Mouse (Mus musculus) neural tube, embryonic 12.5 days (tissue): Measurements from ENCODE around the gene Rapgef2. TPM values are rescaled to one million over a fixed set of nuclear protein-coding genes. Genes with fewer than 3 reads are reported as not detected.

ENCODE experiments used
- ATAC-seq: fragments of 200-750 bp; cut with Nextera tagmentation; 2 replicates; pipeline ENCODE4 v1.8.0; 2017; ENCODE audit warnings: low read depth, mild to moderate bottlenecking, moderate TSS enrichment, moderate library complexity; ENCODE audit not compliant: low FRiP score
- H3K27ac ChIP-seq: fragments of 300-500 bp; sonication (generic); 2 replicates; pipeline ENCODE4 v1.5.1; 2016
- H3K27me3 ChIP-seq: fragments of 300-500 bp; sonication (generic); replicated peaks from 2 replicates; pipeline ENCODE4 v1.6.1; 2016; ENCODE audit warnings: mild to moderate bottlenecking
- H3K36me3 ChIP-seq: fragments of 300-500 bp; sonication (generic); 2 replicates; pipeline ENCODE4 v1.6.1; 2016; ENCODE audit warnings: mild to moderate bottlenecking
- H3K4me1 ChIP-seq: fragments of 300-500 bp; sonication (generic); 2 replicates; pipeline ENCODE4 v1.6.1; 2016
- H3K4me2 ChIP-seq: fragments of 300-500 bp; sonication (generic); replicated peaks from 2 replicates; pipeline ENCODE4 v1.6.1; 2016; ENCODE audit warnings: mild to moderate bottlenecking
- H3K4me3 ChIP-seq: fragments of 300-500 bp; sonication (generic); 2 replicates; pipeline ENCODE4 v1.5.1; 2016
- H3K9ac ChIP-seq: fragments of 300-500 bp; sonication (generic); 2 replicates; pipeline ENCODE4 v1.6.1; 2016; ENCODE audit warnings: mild to moderate bottlenecking
- H3K9me3 ChIP-seq: fragments of 300-500 bp; sonication (generic); 2 replicates; pipeline ENCODE4 v1.6.1; 2016; ENCODE audit warnings: mild to moderate bottlenecking
- WGBS: fragments of 180-500 bp; shearing (Covaris S2); methylation state at CpG from one replicate; pipeline ENCODE4 v1.1.7; 2016; 5-methylcytosine and 5-hydroxymethylcytosine counted together
- polyA plus RNA-seq: library from polyadenylated mRNA; unstranded; fragments of >200 nt; fragmentation: Nextera tagmentation; extraction: Ambion mirVana; gene quantifications from 2 replicates; pipeline ENCODE4 v1.2.1, GENCODE M21; 2016

The Rapgef2 gene
- polyA plus RNA-seq, 1 experiment from 2014 or later, result 8.9 TPM

DNA sequence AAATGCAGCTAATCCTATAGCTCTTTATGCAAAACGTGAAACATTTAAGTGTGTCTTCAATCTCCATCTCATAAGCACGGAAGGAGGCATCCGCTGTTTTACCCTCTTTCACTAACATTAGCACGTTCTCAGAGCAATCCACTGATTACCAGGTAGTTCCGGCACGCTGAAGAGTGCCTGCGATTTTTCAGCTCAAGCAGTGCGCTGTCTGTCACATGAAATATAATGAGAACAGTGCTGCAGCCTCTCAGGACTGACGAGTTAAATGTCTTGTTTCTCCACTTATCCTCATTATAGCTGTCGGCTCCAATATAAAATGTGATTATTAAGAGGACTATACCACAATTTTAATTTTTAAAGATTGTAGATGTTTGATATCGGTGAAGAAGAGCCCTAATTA is 94.8 kb downstream of the Rapgef2 start:
- no peak for ATAC-seq
- WGBS, result 87% methylated on average over 11 of the region's 11 CpGs

DNA sequence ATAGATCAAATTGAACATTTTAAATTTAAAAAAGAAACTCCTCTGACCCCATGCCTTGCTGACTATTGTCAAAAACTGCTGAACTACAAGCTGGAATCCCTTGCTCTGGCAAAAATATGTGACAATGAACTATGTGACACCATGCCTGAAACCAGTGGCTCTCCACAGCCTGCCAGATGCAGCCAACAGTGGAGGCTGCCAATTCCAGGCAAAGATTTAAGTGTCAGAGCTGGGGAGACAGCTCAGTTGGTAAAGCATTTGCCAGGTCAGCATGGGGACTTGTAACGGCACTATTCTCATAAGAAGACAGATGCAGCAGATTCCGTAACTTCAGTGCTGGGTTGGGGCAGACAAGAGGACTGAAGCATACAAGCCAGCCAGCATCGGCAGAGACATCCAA is 95.9 kb downstream of the Rapgef2 start:
- WGBS, result 89% methylated on average over 3 of the region's 3 CpGs
- Histone ChIP-seq H3K36me3 (no peaks in the 10 kb centered on the region), H3K27ac (no peak overlapping the region), H3K4me3 (no peak overlapping the region), H3K9ac (no peak overlapping the region), H3K9me3 (no peaks in the 10 kb centered on the region), H3K27me3 (no peaks in the 10 kb centered on the region), H3K4me1 (peaks cover 5% of the 10 kb centered on the region; the same call in 1 of the 2 replicates), H3K4me2 (no peak overlapping the region)
- no peak for ATAC-seq

More for the DNA sequence above, 94.8 kb downstream of the Rapgef2 start:
- no peak overlapping the region for H3K27ac ChIP-seq
- H3K4me3 ChIP-seq, result no peak overlapping the region
- no peaks in the 10 kb centered on the region for H3K36me3 ChIP-seq
- no peak overlapping the region for H3K4me2 ChIP-seq
- H3K27me3 ChIP-seq, result no peaks in the 10 kb centered on the region
- H3K4me1 ChIP-seq, result peaks cover 5% of the 10 kb centered on the region; the same call in 1 of the 2 replicates
- no peaks in the 10 kb centered on the region for H3K9me3 ChIP-seq
- no peak overlapping the region for H3K9ac ChIP-seq

DNA sequence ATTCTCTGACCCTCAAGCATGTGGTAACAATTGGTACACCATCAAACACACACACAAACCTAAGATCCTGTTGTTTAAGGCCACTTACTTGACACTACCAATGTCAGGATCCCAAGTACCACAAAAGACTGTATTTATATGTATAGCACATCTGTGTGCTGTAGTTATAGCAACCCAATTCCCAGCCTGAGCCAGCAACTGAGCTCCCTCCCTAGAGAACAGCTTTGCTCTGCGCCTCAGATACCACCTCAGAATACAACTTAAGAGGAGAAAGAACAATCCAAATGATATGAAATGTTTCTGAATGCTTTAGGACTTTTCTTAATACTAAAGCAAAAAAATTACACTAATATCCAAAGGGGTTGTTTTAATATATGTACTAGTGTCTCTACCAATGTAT is 98.4 kb downstream of the Rapgef2 start:
- no peaks in the 10 kb centered on the region for H3K27me3 ChIP-seq
- ATAC-seq, result no peak
- 84% methylated on average over 1 of the region's 1 CpGs for WGBS

DNA sequence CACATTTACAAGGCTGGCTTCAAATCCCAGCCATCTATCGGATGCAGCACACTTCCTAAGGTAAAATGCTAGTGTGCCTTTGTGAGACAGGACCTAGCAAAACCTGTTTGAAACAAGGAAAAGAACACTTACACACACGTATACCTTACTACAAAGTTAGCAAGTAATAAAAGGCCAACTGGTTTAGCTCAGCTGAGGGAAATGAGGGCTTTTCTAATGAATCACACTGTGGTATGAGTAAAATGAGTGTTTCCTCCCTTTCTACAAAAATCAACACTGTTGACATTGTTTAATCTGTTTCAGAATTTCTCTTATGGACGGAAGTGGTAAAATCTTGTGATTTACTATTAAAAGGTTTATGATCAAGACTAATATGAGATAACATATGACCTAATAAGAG is 104.0 kb downstream of the Rapgef2 start:
- H3K27ac ChIP-seq, result no peak overlapping the region
- 82% methylated on average over 3 of the region's 3 CpGs for WGBS
- H3K27me3 ChIP-seq, result no peaks in the 10 kb centered on the region
- H3K9ac ChIP-seq, result no peak overlapping the region
- H3K4me1 ChIP-seq, result peaks cover 11% of the 10 kb centered on the region; the same call in 1 of the 2 replicates
- no peak for ATAC-seq
- H3K4me2 ChIP-seq, result no peak overlapping the region
- H3K9me3 ChIP-seq, result no peaks in the 10 kb centered on the region
- H3K36me3 ChIP-seq, result no peaks in the 10 kb centered on the region
- H3K4me3 ChIP-seq, result no peak overlapping the region

More for the DNA sequence above, 98.4 kb downstream of the Rapgef2 start:
- Histone ChIP-seq H3K9ac (no peak overlapping the region), H3K9me3 (no peaks in the 10 kb centered on the region), H3K36me3 (no peaks in the 10 kb centered on the region), H3K4me2 (no peak overlapping the region), H3K4me1 (peaks cover 2% of the 10 kb centered on the region; the same call in 1 of the 2 replicates), H3K4me3 (no peak overlapping the region), H3K27ac (no peak overlapping the region)

DNA sequence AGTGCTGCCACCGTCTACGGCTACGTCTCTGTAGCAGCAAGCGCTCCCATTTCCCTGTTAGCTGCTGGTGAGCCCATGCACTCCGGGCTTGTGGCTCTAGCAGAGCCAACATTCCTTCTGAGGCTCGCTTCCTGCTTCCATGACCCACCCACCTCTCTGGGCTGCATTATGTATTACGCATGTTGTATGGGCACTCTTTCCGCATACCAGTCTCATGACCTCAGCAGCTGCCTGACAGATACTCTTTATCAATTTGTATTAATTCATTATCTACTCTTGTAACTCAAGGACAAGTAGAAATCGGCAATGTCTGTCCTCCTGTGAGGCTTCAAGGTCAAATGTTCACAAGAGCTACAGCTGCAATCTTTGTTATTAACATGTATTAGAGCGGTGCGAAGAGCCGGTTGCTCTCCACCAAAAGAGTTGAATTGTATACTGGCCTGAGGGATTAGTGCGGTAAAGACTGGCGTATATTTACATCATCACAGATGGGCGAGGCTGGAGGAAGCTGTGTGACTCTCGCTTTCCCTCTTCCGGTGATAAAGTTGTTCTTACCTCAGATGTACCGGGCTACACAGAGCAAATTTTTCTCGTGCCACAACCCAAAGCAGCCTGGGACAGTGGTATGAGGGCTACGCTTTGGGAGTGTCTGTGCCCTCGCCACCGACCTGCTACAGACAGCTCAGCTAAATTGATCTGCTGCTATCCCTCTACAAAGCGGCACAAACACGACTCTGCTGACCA is 104.9 kb downstream of the Rapgef2 start:
- no peak overlapping the region for H3K27ac ChIP-seq

DNA sequence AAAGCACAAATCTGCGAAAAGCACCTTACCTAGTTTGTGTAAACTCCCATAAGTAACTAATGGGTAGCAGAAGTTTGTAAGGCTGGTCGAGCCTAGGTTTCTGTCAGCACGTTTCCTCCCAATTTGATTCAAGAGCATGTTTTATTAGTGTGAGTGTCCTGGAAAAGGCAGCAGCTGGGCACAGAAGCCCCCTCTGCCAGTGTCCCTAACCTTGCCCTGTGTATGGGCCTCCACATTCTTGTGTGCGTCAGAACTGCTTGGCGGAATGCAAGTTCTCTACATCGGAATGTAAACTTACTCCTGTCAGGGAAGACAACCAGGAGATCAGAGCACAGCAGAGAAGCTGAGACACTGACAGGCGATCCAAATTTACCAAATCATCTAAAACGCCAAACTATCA is 106.2 kb downstream of the Rapgef2 start:
- H3K4me2 ChIP-seq, result no peak overlapping the region
- WGBS, result 74% methylated on average over 8 of the region's 8 CpGs

More for the DNA sequence above, 104.9 kb downstream of the Rapgef2 start:
- no peak for ATAC-seq
- Histone ChIP-seq H3K36me3 (no peaks in the 10 kb centered on the region), H3K9ac (no peak overlapping the region), H3K4me3 (no peak overlapping the region), H3K27me3 (no peaks in the 10 kb centered on the region), H3K4me1 (peaks cover 11% of the 10 kb centered on the region; the same call in 1 of the 2 replicates), H3K4me2 (no peak overlapping the region), H3K9me3 (no peaks in the 10 kb centered on the region)
- 77% methylated on average over 24 of the region's 24 CpGs for WGBS

DNA sequence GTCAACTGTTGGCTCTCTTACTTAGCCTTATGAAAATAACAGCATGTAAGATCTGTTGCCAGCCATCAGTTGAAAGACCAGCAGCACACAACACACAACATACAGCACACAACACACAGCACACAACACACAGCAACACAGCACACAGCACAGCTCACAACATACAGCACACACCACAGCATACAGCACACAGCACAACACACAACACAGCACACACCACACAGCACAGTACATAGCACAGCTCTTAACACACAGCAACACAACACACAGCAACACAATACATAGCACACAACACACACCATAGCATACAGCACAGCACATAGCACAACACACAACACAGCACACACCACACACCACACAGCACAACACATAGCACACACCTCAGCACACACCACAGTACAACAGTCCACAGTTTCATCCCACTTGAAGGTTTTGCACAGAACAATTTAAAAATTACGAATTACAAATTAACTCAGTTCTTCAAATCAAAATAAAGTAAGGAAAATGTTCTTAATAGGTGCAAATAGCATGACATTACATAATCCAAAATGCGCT is 106.7 kb downstream of the Rapgef2 start:
- no peak overlapping the region for H3K4me3 ChIP-seq
- no peaks in the 10 kb centered on the region for H3K27me3 ChIP-seq
- H3K9me3 ChIP-seq, result no peaks in the 10 kb centered on the region
- no peaks in the 10 kb centered on the region for H3K36me3 ChIP-seq
- peak; percentile 56; the same call in 1 of the 2 replicates for ATAC-seq
- no peak overlapping the region for H3K9ac ChIP-seq
- no peak overlapping the region for H3K27ac ChIP-seq
- H3K4me1 ChIP-seq, result peaks cover 11% of the 10 kb centered on the region; the same call in 1 of the 2 replicates
- 92% methylated on average over 2 of the region's 2 CpGs for WGBS
- H3K4me2 ChIP-seq, result no peak overlapping the region

More for the DNA sequence above, 106.2 kb downstream of the Rapgef2 start:
- no peaks in the 10 kb centered on the region for H3K9me3 ChIP-seq
- H3K4me3 ChIP-seq, result no peak overlapping the region
- H3K27me3 ChIP-seq, result no peaks in the 10 kb centered on the region
- no peak for ATAC-seq
- H3K36me3 ChIP-seq, result no peaks in the 10 kb centered on the region
- no peak overlapping the region for H3K9ac ChIP-seq
- peaks cover 11% of the 10 kb centered on the region; the same call in 1 of the 2 replicates for H3K4me1 ChIP-seq
- no peak overlapping the region for H3K27ac ChIP-seq

DNA sequence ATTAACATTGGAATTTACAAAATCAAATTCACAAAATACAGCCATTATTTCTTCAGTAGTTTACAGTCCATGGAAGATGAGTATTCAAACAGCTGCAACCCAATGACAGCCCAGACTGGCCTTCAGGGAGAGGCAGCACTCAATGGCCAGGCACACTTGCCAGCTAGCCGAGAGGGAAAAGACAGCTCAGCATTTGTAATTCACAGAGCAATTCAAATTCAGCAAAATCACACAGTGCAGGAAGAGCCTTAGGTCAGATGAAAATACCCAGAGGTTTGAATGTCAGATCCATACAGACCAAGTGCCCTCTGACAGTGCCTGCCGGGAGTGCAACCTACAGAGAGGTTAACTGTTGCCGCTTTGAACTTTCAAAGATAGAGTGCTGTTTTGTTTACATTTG is 107.6 kb downstream of the Rapgef2 start:
- Histone ChIP-seq H3K4me2 (no peak overlapping the region), H3K4me3 (no peak overlapping the region), H3K27me3 (no peaks in the 10 kb centered on the region), H3K36me3 (no peaks in the 10 kb centered on the region), H3K4me1 (peaks cover 11% of the 10 kb centered on the region; the same call in 1 of the 2 replicates), H3K9me3 (no peaks in the 10 kb centered on the region), H3K9ac (no peak overlapping the region), H3K27ac (no peak overlapping the region)
- WGBS, result 67% methylated on average over 3 of the region's 3 CpGs
- no peak for ATAC-seq

DNA sequence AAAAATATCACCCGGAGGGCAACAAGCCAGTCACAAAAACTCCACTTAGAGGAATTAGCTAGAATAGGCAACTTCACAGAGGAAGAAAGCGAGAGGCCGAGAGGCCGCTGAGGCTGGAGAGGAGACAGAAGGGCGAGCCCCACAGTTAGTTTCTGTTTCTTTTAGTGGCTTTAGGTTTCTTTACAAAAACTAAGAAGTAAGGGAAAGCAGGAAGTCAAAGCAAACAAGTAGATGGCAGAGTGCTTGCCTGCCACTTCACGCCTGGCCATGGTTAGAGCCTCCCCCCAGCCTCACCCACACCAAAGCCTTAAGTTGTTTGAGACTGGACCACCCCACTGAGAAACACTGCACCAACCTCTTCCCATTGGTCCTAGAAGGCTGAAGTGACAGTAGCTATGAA is 108.2 kb downstream of the Rapgef2 start:
- Histone ChIP-seq H3K9me3 (no peaks in the 10 kb centered on the region), H3K4me1 (peaks cover 11% of the 10 kb centered on the region; the same call in 1 of the 2 replicates), H3K36me3 (no peaks in the 10 kb centered on the region), H3K27me3 (no peaks in the 10 kb centered on the region), H3K27ac (no peak overlapping the region), H3K9ac (no peak overlapping the region), H3K4me2 (no peak overlapping the region), H3K4me3 (no peak overlapping the region)
- ATAC-seq, result no peak
- 65% methylated on average over 6 of the region's 6 CpGs for WGBS

DNA sequence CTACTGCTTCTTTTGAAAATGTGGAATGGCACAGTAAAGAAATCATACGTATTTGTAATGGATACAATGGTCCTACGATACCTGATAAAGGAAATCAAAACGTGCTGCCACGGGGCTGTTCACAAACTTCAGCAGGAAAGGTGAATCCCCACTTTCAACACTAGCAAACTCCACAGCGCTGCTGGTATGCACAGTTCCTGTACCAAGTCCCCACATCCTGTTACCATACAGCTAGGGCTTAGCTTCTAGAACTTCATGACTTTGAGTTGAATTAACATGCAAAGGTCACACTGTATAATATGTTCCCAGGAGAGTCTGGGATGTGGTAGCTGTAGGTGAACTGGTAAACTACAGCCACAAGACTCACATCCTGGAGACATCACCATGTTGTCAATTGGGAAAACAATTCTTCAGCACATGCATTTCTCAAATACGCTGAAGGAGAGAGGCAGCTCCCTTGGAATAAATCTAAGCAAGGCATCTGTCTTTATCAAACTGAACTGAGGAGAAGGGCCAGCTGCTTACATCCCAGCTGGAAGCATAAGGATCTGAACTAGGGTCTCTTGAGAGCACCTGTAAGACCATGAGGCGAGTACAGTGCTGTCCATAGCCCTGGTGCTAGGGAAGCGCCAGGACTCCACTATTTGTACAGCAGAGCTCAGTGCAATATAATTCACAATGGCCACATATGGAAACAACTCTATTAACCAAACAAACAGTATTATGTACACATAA is 109.0 kb downstream of the Rapgef2 start:
- Histone ChIP-seq H3K9me3 (no peaks in the 10 kb centered on the region), H3K9ac (no peak overlapping the region), H3K4me2 (no peak overlapping the region), H3K4me3 (no peak overlapping the region), H3K27me3 (no peaks in the 10 kb centered on the region), H3K36me3 (0 out of 2 replicates have a peak, but pooled peaks cover 2% of the 10 kb centered on the region), H3K4me1 (peaks cover 11% of the 10 kb centered on the region; the same call in 1 of the 2 replicates), H3K27ac (no peak overlapping the region)
- no peak for ATAC-seq
- WGBS, result 86% methylated on average over 8 of the region's 8 CpGs

DNA sequence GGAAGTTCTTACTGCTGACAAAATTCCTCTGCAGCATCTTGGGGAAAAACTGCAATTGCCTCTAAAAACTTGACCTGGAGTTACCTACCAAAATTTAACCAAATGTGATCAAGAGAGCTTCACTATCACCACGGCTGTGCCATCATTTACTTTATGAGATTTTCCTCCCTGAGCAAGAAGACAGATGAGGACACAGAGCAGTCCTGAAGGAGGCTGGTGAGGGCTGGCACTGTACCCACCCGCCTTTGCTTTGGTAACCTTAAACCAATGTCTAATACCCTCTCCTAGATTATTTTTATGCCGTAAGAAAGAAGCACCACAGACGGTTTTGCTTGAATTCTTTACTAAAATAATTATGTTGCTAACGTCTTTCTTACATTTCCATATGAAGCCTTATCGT is 112.1 kb downstream of the Rapgef2 start:
- no peak for ATAC-seq
- WGBS, result 86% methylated on average over 6 of the region's 6 CpGs

DNA sequence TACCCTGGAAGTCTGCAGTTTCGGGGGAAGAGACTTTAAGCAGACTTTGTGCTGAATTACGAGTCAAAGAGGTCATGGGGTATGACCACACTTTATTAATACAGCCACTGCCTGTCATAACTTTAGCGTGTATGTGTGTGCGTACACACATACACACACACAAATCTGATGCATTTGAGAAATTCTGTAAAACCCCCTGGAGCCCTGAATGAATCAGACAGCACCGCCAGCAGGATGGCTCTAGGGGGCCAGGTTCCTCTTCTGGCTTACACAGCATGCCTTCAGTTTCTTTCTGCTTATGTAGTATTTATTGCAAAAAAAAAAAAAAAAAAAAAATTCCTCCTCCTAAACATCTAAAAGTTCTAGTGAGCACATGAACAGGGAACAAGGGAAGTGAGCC is 113.0 kb downstream of the Rapgef2 start:
- H3K4me3 ChIP-seq, result no peak overlapping the region
- 86% methylated on average over 5 of the region's 5 CpGs for WGBS
- ATAC-seq, result no peak
- H3K4me1 ChIP-seq, result 0 out of 2 replicates have a peak, but pooled peaks cover 2% of the 10 kb centered on the region
- no peak overlapping the region for H3K27ac ChIP-seq
- H3K27me3 ChIP-seq, result no peaks in the 10 kb centered on the region
- H3K9me3 ChIP-seq, result no peaks in the 10 kb centered on the region
- 0 out of 2 replicates have a peak, but pooled peaks cover 4% of the 10 kb centered on the region for H3K36me3 ChIP-seq
- H3K4me2 ChIP-seq, result no peak overlapping the region
- no peak overlapping the region for H3K9ac ChIP-seq

More for the DNA sequence above, 112.1 kb downstream of the Rapgef2 start:
- no peak overlapping the region for H3K27ac ChIP-seq
- 0 out of 2 replicates have a peak, but pooled peaks cover 4% of the 10 kb centered on the region for H3K36me3 ChIP-seq
- H3K4me2 ChIP-seq, result no peak overlapping the region
- no peaks in the 10 kb centered on the region for H3K27me3 ChIP-seq
- no peak overlapping the region for H3K4me3 ChIP-seq
- H3K9me3 ChIP-seq, result no peaks in the 10 kb centered on the region
- H3K9ac ChIP-seq, result no peak overlapping the region
- H3K4me1 ChIP-seq, result 0 out of 2 replicates have a peak, but pooled peaks cover 6% of the 10 kb centered on the region
